Mouse (Mus musculus) cerebellum, adult 9-11 months (tissue): ENCODE results near the gene Psma7.

Experiments used
- DNase-seq: peaks from one replicate; pipeline ENCODE4 v3.0.0; 2022

Psma7 gene

GRCm38 (mm10) chr2:180042858-180043515, 754 bp upstream of the Psma7 start:
- peak; percentile 79 for DNase-seq

GRCm38 (mm10) chr2:180041577-180042255, 517 bp downstream of the Psma7 start:
- DNase-seq: no peak

- no peak for DNase-seq
Observed at GRCm38 (mm10) chr2:180040406-180040805, 1.8 kb downstream of the Psma7 start.

- DNase-seq: no peak
Observed at GRCm38 (mm10) chr2:180034753-180035152, 7.5 kb downstream of the Psma7 start.

GRCm38 (mm10) chr2:180033956-180034355, 8.3 kb downstream of the Psma7 start:
- DNase-seq: no peak

GRCm38 (mm10) chr2:180032925-180033324, 9.3 kb downstream of the Psma7 start:
- DNase-seq: no peak

- no peak for DNase-seq
Observed at GRCm38 (mm10) chr2:180031270-180031669, 11.0 kb downstream of the Psma7 start.

GRCm38 (mm10) chr2:180027768-180028167, 14.5 kb downstream of the Psma7 start:
- DNase-seq: no peak

GRCm38 (mm10) chr2:180025861-180026200, 16.4 kb downstream of the Psma7 start:
- no peak for DNase-seq

GRCm38 (mm10) chr2:180025135-180025860, 16.9 kb downstream of the Psma7 start:
- no peak for DNase-seq

- DNase-seq: peak; percentile 100
Observed at GRCm38 (mm10) chr2:180024401-180025098, 17.7 kb downstream of the Psma7 start, which contains the start of gene Lsm14b. Gene Lsm14b, plus strand, starts transcription at chr2:180024987.

GRCm38 (mm10) chr2:180022751-180023150, 19.5 kb downstream of the Psma7 start:
- peak; percentile 46 for DNase-seq

GRCm38 (mm10) chr2:180020919-180021318, 21.3 kb downstream of the Psma7 start:
- DNase-seq: peak; percentile 70

- DNase-seq: peak; percentile 88
Observed at GRCm38 (mm10) chr2:180020091-180020661, 22.1 kb downstream of the Psma7 start.

- DNase-seq: no peak
Observed at GRCm38 (mm10) chr2:180018573-180018972, 23.7 kb downstream of the Psma7 start.

- peak; percentile 18 for DNase-seq
Observed at GRCm38 (mm10) chr2:180017632-180018031, 24.6 kb downstream of the Psma7 start.

GRCm38 (mm10) chr2:180013686-180014085, 28.5 kb downstream of the Psma7 start:
- DNase-seq: no peak

GRCm38 (mm10) chr2:180011370-180011769, 30.9 kb downstream of the Psma7 start:
- no peak for DNase-seq

- no peak for DNase-seq
Observed at GRCm38 (mm10) chr2:180010686-180011085, 31.5 kb downstream of the Psma7 start.

- DNase-seq: no peak
Observed at GRCm38 (mm10) chr2:180006352-180007017, 35.7 kb downstream of the Psma7 start.

GRCm38 (mm10) chr2:180005656-180006351, 36.4 kb downstream of the Psma7 start:
- DNase-seq: no peak

- DNase-seq: no peak
Observed at GRCm38 (mm10) chr2:180001635-180002034, 40.6 kb downstream of the Psma7 start.
